Mouse (Mus musculus) adrenal gland, adult 8-10 months (tissue): ENCODE measurements at regions not wholly inside any gene's neighbourhood (a gene's known extent, or its start where the extent isn't known, plus 50 kb on each side); places are given as distances from the start of the nearest gene placed in this dataset.
"Not testable (repeated sequence)": the region's sequence is repeated elsewhere in the genome, so short reads cannot be mapped to it uniquely, and the experiment has no call there.

Experiments
- DNase-seq: peaks from one replicate; pipeline ENCODE4 v3.0.0; 2022

DNA sequence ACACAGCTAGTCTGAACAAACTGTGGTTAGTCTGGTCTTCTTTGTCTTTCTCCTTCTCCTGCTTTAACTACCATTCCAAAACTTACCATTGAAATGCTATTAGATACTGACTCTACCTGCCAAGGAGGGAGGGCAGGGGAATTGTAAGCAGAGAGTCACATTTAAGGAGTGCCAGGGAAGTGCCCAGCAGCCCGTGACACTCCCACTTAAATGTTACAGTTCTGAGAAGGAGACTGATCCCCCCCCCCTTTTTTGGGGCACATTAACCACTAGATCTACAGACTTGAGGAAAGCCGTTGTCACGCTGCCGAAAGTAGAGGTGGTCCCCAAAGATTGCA lies 166.9 kb upstream of the Rgma start:
- no peak for DNase-seq

DNA sequence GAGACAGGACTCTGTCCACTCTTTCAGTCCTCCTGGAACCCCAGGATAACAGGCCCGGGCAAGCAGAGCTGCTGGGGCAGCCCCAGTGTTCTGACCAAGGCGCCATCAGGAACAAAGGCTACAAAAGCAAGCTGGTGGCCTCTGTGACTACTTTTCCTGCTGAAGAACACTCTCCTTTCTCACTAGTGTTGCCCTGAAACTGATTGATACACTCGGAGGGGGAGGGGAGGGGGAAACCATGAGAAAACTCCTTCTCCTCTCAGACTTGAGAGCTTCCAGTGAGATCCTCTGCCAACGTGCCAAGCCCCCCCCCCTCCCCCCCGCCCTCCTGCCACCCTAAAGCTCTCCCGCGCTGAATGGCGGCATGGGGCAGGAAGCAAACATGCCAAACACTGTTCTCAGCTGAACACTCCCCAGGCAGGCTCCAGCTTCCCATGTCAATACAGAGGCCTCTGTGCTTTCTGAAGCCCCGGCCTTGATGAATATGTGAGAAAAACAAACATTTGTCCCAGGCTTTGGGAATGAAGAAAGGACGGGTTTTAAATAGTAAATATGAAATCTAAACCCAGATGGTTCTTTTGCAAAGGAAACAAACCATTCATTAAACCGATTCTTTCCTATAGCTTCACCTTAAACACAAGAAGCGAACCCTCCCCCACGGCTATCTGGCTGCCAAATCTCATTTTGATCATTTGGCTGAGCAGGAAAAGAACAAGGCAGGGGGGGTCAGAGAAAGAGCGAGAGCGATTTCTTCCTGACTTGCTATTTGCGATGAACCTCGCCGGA lies 166.3 kb upstream of the Rgma start:
- no peak for DNase-seq

DNA sequence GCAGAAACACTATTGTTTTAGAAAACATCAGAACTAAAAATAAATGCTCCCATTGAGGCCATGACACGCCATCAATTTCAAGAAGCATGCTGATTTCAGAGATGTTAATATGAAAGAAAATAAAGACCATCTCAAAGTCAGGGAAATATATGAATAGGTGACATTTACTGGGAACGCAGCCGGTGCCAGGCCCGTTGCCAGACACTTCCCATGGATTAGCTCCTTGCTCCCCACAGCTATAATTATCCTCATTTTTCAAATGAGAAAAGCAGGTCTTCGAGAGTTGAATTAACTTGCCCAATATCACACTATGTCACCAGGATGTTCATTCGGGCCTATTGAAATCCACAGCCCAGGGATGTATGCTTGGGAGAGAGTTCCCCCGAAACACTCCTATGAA lies 165.2 kb upstream of the Rgma start:
- DNase-seq = no peak

- DNase-seq = no peak
Observed at GRCm38 (mm10) chr7:73222237-73222915, 152.9 kb upstream of the Rgma start.

DNA sequence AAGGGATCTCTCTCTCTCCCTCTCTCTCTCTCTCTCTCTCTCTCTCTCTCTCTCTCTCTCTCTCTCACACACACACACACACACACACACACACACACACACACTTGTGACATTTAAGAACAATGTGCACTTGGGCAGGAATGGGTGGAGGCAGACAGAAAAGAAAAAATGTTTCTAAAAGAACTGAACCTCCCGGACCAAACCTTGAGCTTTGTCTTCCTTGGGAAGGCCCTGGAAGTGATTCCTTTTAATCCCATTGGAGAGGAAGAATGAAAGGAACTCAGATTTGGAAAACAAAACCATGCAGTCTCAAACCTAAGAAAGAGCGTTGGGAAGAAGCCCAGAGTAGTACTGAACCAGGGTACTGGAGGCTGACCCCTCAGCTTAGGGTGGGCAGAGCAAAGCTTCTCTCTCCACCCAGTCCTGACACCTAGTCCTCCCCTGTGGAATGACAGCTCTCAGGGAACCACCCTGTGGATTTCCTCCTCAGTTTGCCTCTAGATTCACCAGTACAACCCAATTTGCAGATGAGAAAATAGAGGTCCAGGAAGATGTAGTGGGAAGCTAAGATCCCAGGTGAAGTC lies 152.3 kb upstream of the Rgma start:
- no peak for DNase-seq

DNA sequence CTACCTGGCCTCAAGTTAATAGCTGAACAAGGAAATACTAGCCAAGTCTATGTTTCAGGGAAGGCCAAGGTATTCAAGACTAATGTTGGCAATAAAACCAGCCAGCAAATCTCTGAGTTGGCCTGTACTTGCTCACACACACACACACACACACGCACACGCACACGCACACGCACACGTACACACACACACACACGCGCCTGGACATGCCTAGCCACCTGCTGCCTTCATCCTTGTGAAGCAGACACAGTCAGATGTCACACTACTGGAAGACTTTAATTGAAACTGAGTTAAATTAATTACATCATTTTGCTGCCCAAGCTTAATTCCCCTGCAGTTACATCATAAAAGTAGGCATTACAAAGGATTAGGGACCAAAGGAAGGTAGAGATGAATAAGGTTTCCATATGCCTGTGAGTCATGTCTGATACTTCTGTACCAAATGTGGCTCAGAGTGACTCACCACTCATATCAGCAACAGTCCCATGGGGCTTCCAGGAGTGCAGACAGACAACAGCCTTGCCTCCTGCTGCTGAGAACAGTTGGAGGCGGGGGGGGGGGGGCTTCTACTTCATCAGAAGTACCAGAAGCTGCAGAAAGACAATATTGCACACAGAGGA lies 141.7 kb upstream of the Rgma start:
- DNase-seq = no peak

GRCm38 (mm10) chr7:73238486-73238885 lies 136.8 kb upstream of the Rgma start:
- DNase-seq = no peak

GRCm38 (mm10) chr7:73243591-73244355 lies 131.5 kb upstream of the Rgma start:
- no peak for DNase-seq

GRCm38 (mm10) chr7:73245431-73245830 lies 129.9 kb upstream of the Rgma start:
- no peak for DNase-seq

GRCm38 (mm10) chr7:73250593-73250992 lies 124.7 kb upstream of the Rgma start:
- DNase-seq = no peak

- DNase-seq = no peak
Observed at GRCm38 (mm10) chr7:73251187-73251740, 124.0 kb upstream of the Rgma start.

GRCm38 (mm10) chr7:73254972-73255371 lies 120.3 kb upstream of the Rgma start:
- DNase-seq = not testable (repeated sequence)

GRCm38 (mm10) chr7:73260140-73260539 lies 115.2 kb upstream of the Rgma start:
- no peak for DNase-seq

DNA sequence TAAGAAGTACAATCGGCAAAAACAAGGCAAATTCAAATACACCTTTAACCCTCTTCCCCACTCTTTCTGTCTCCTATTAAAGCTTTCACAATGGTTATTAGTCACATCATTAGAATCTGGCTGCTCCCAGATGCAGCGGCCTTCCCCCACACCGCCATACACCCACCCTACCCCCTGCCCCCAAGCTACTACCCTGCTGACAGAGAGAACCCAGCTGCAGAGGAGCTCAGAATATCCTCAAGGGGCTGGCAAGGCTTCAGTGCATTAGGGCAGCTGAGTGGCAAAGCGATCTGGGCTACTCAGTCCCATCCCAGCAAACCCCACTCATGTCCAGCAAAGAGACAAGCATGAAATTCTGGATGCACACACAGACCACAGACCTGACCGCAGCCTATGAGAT lies 113.6 kb upstream of the Rgma start:
- no peak for DNase-seq

- no peak for DNase-seq
Observed at GRCm38 (mm10) chr7:73262526-73262925, 112.8 kb upstream of the Rgma start.

GRCm38 (mm10) chr7:73269626-73270025 lies 105.7 kb upstream of the Rgma start:
- no peak for DNase-seq

GRCm38 (mm10) chr7:73272787-73273186 lies 102.5 kb upstream of the Rgma start:
- no peak for DNase-seq

- DNase-seq = peak; percentile 28
Observed at GRCm38 (mm10) chr7:73275814-73276271, 99.5 kb upstream of the Rgma start.

DNA sequence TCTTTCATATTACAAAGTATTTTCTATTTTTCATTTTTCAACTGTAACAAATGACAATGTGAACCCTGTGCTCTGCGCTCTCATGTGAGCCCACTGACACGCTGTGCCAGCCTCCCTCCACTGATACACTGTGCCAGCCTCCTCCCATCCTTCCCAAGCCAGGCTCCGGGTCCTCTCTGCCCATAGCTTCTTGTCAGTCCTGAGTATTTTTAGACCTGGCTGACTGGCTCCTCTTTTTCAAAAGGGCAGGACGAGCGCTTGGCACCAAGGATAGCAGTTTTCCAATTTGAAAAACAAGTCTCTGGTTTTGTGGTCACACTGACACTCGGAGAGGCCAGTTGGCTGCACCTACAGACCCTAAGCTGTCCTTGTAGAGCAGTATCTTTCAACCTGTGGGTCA lies 96.7 kb upstream of the Rgma start:
- no peak for DNase-seq

DNA sequence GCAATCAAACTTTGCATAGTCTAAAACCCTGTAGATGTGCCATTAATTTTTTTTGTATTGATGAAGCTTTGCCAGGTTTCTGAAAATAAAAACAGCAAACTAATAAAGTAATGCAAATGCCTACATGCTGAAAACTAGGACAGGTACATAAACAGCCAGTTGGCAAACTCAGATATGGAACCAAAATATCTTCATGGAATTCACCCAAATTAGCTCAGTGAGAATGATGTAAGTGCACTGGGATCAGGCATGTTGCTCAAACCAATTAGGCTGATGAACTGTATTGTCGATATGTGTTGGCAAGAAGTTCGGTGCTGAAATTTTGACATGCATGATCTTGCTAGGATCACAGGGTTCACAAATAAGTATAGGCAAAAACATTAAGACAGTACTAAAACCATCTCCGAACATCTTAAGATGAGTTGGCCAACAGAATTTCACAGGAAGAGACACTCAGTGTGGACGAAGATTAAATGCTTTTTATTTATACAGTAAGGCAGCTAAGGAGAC lies 95.3 kb upstream of the Rgma start:
- no peak for DNase-seq

DNA sequence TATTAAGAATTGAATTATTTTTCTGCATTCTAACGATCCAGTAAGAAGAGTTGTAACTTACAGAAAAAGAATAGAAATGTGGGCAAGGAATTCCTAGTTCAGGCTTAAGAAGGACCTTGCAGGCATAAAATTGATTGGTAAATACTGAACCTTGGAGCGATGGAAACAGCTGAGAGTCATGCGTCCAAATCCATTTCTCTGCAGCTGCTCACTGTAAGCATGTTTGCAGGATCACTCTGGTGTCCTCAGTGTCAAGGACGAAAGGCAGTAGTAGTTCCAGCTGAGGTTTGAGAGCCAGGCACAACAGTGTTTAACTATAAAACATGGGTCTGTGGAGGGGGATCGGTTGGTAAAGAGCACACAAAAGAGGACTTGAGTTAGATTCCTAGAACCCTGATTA lies 89.1 kb upstream of the Rgma start:
- DNase-seq = no peak

DNA sequence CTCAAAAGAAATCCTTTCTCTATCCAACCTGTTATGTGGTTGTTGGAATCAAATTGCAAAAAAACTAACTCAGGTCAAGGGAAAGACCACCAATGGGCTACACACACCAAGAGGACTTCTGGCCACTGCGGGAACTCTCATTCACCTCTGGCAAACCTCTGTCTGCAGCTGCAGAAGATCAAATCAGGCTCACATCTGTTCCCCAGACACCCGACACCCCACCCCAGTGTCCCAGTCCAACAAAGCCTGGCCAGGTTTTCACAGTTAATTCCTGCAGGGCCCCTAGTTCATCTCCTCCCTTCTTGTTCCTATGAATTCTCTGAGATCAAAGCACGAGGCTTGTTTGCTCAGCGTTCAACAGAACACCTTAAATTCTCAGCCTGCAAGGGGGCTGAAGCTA lies 82.0 kb upstream of the Rgma start:
- DNase-seq = no peak
